Mouse (Mus musculus) neural tube, embryonic 12.5 days (tissue): ENCODE measurements at regions not wholly inside any gene's neighbourhood (a gene's known extent, or its start where the extent isn't known, plus 50 kb on each side); places are given as distances from the start of the nearest gene placed in this dataset.
"Not testable (repeated sequence)": the region's sequence is repeated elsewhere in the genome, so short reads cannot be mapped to it uniquely, and the experiment has no call there.

Experiments
- ATAC-seq: fragments of 200-750 bp; cut with Nextera tagmentation; 2 replicates; pipeline ENCODE4 v1.8.0; 2017; ENCODE audit warnings: low read depth, mild to moderate bottlenecking, moderate TSS enrichment, moderate library complexity; ENCODE audit not compliant: low FRiP score
- H3K27ac ChIP-seq: fragments of 300-500 bp; sonication (generic); 2 replicates; pipeline ENCODE4 v1.5.1; 2016
- H3K27me3 ChIP-seq: fragments of 300-500 bp; sonication (generic); replicated peaks from 2 replicates; pipeline ENCODE4 v1.6.1; 2016; ENCODE audit warnings: mild to moderate bottlenecking
- H3K36me3 ChIP-seq: fragments of 300-500 bp; sonication (generic); 2 replicates; pipeline ENCODE4 v1.6.1; 2016; ENCODE audit warnings: mild to moderate bottlenecking
- H3K4me1 ChIP-seq: fragments of 300-500 bp; sonication (generic); 2 replicates; pipeline ENCODE4 v1.6.1; 2016
- H3K4me2 ChIP-seq: fragments of 300-500 bp; sonication (generic); replicated peaks from 2 replicates; pipeline ENCODE4 v1.6.1; 2016; ENCODE audit warnings: mild to moderate bottlenecking
- H3K4me3 ChIP-seq: fragments of 300-500 bp; sonication (generic); 2 replicates; pipeline ENCODE4 v1.5.1; 2016
- H3K9ac ChIP-seq: fragments of 300-500 bp; sonication (generic); 2 replicates; pipeline ENCODE4 v1.6.1; 2016; ENCODE audit warnings: mild to moderate bottlenecking
- H3K9me3 ChIP-seq: fragments of 300-500 bp; sonication (generic); 2 replicates; pipeline ENCODE4 v1.6.1; 2016; ENCODE audit warnings: mild to moderate bottlenecking
- WGBS: fragments of 180-500 bp; shearing (Covaris S2); methylation state at CpG from one replicate; pipeline ENCODE4 v1.1.7; 2016; 5-methylcytosine and 5-hydroxymethylcytosine counted together

GRCm38 (mm10) chr4:3260061-3260460 is 74.9 kb upstream of the Vmn1r3 start:
- H3K36me3 ChIP-seq, H3K27me3 ChIP-seq, H3K9ac ChIP-seq, H3K4me1 ChIP-seq, H3K4me2 ChIP-seq, H3K9me3 ChIP-seq, ATAC-seq, H3K4me3 ChIP-seq, H3K27ac ChIP-seq: not testable (repeated sequence)
- 76% methylated on average over 6 of the region's 6 CpGs for WGBS

GRCm38 (mm10) chr4:3252606-3253281 is 67.6 kb upstream of the Vmn1r3 start:
- 89% methylated on average over 21 of the region's 21 CpGs for WGBS
- not testable (repeated sequence) for H3K27me3 ChIP-seq, H3K36me3 ChIP-seq, H3K4me3 ChIP-seq, H3K27ac ChIP-seq, H3K4me1 ChIP-seq, H3K9ac ChIP-seq, H3K4me2 ChIP-seq
- peaks cover 35% of the 10 kb centered on the region for H3K9me3 ChIP-seq
- 0 out of 2 replicates have a peak, but pooled peaks have one; percentile 37 for ATAC-seq

GRCm38 (mm10) chr4:3250258-3250657 is 65.1 kb upstream of the Vmn1r3 start:
- not testable (repeated sequence) for H3K27ac ChIP-seq, H3K9ac ChIP-seq, ATAC-seq, H3K4me1 ChIP-seq, H3K27me3 ChIP-seq, H3K4me3 ChIP-seq, H3K4me2 ChIP-seq, H3K36me3 ChIP-seq
- H3K9me3 ChIP-seq, result peaks cover 30% of the 10 kb centered on the region
- WGBS, result 57% methylated on average over 4 of the region's 4 CpGs

- H3K9ac ChIP-seq, H3K27me3 ChIP-seq, H3K4me3 ChIP-seq, H3K4me2 ChIP-seq, H3K36me3 ChIP-seq, H3K27ac ChIP-seq, H3K4me1 ChIP-seq, ATAC-seq: not testable (repeated sequence)
- H3K9me3 ChIP-seq, result peaks cover 14% of the 10 kb centered on the region
- WGBS, result 77% methylated on average over 6 of the region's 6 CpGs
These were observed 56.9 kb upstream of the Vmn1r3 start for GRCm38 (mm10) chr4:3242011-3242410.

GRCm38 (mm10) chr4:3241351-3241750 is 56.2 kb upstream of the Vmn1r3 start:
- H3K4me2 ChIP-seq, H3K4me3 ChIP-seq, H3K36me3 ChIP-seq, H3K4me1 ChIP-seq, ATAC-seq, H3K27ac ChIP-seq, H3K27me3 ChIP-seq, H3K9ac ChIP-seq: not testable (repeated sequence)
- peaks cover 17% of the 10 kb centered on the region for H3K9me3 ChIP-seq
- WGBS, result 79% methylated on average over 4 of the region's 4 CpGs

GRCm38 (mm10) chr4:3238493-3238892 is 53.3 kb upstream of the Vmn1r3 start:
- H3K4me2 ChIP-seq, H3K9ac ChIP-seq, H3K36me3 ChIP-seq, H3K27ac ChIP-seq, H3K4me1 ChIP-seq, H3K27me3 ChIP-seq, H3K4me3 ChIP-seq, ATAC-seq: not testable (repeated sequence)
- peaks cover 17% of the 10 kb centered on the region for H3K9me3 ChIP-seq
- WGBS, result 65% methylated on average over 6 of the region's 6 CpGs

GRCm38 (mm10) chr4:3236148-3236779 is 51.1 kb upstream of the Vmn1r3 start:
- H3K4me1 ChIP-seq, H3K36me3 ChIP-seq, H3K27me3 ChIP-seq, H3K4me3 ChIP-seq, ATAC-seq, H3K9ac ChIP-seq, H3K27ac ChIP-seq, H3K4me2 ChIP-seq: not testable (repeated sequence)
- 23% methylated on average over 2 of the region's 2 CpGs for WGBS
- peaks cover 18% of the 10 kb centered on the region for H3K9me3 ChIP-seq
